Mouse (Mus musculus) small intestine, adult 2 months (tissue): ENCODE measurements around the gene Tmem150a.

Experiments
- CTCF ChIP-seq: fragments of 200-500 bp; IDR thresholded peaks from 2 replicates; pipeline ENCODE4 v1.5.1; 2012; ENCODE audit warnings: low read depth, mild to moderate bottlenecking, control low read depth, inconsistent platforms, low read length, moderate library complexity, mixed read lengths; ENCODE audit not compliant: insufficient replicate concordance, insufficient read length; ENCODE audit errors: extremely low read depth
- POLR2A ChIP-seq: fragments of 200-500 bp; IDR thresholded peaks from 2 replicates; pipeline ENCODE4 v1.6.1; 2012; ENCODE audit warnings: low read depth, mild to moderate bottlenecking, control low read depth, inconsistent platforms, low read length, moderate library complexity

DNA sequence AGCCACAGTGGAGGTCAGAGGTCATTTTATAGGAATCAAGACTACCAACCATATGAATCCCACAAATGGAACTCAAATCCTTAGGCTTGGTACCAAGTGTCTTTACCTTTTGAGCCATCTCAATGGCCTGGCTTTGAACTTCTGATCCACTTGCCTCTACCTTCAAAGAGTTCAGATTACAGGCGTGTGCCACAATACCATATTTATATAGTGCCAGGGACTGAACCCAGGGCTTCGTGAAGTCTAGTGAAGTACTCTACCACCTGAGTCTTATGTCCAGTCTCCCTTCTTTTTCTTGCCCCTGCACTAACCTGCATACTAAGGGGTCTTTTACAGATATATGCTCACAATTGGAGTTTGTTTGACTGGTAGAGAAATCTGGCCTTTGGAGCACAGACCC lies 31.3 kb downstream of the Tmem150a start:
- TF ChIP-seq CTCF = no peak
- TF ChIP-seq POLR2A = no peak
